Mouse (Mus musculus) forebrain, embryonic 13.5 days (tissue): ENCODE measurements around the gene Socs3. TPM values are rescaled to one million over a fixed set of nuclear protein-coding genes. Genes with fewer than 3 reads are reported as not detected.

Source experiments
- ATAC-seq: fragments of 200-750 bp; cut with Nextera tagmentation; 2 replicates; pipeline ENCODE4 v1.8.0; 2017
- H3K27ac ChIP-seq: fragments of 300-500 bp; sonication (generic); 2 replicates; pipeline ENCODE4 v1.5.1; 2015; ENCODE audit warnings: inconsistent platforms, mild to moderate bottlenecking, moderate library complexity
- H3K27me3 ChIP-seq: fragments of 300-500 bp; sonication (generic); 2 replicates; pipeline ENCODE4 v1.6.1; 2015; ENCODE audit warnings: mild to moderate bottlenecking, inconsistent platforms
- H3K36me3 ChIP-seq: fragments of 300-500 bp; sonication (generic); 2 replicates; pipeline ENCODE4 v1.6.1; 2015; ENCODE audit warnings: mild to moderate bottlenecking, inconsistent platforms; ENCODE audit not compliant: poor library complexity, severe bottlenecking
- H3K4me1 ChIP-seq: fragments of 300-500 bp; sonication (generic); 2 replicates; pipeline ENCODE4 v1.6.1; 2015; ENCODE audit warnings: inconsistent platforms
- H3K4me2 ChIP-seq: fragments of 300-500 bp; sonication (generic); 2 replicates; pipeline ENCODE4 v1.6.1; 2015; ENCODE audit warnings: inconsistent platforms, mild to moderate bottlenecking, moderate library complexity
- H3K4me3 ChIP-seq: fragments of 300-500 bp; sonication (generic); 2 replicates; pipeline ENCODE4 v1.5.1; 2015; ENCODE audit warnings: mild to moderate bottlenecking, inconsistent platforms
- H3K9ac ChIP-seq: fragments of 300-500 bp; sonication (generic); 2 replicates; pipeline ENCODE4 v1.6.1; 2015; ENCODE audit warnings: mild to moderate bottlenecking, inconsistent platforms
- H3K9me3 ChIP-seq: fragments of 300-500 bp; sonication (generic); replicated peaks from 2 replicates; pipeline ENCODE4 v1.6.1; 2016; ENCODE audit warnings: inconsistent platforms
- WGBS: fragments of 180-500 bp; shearing (Covaris S2); methylation state at CpG from one replicate; pipeline ENCODE4 v1.1.7; 2015; 5-methylcytosine and 5-hydroxymethylcytosine counted together
- polyA plus RNA-seq: library from polyadenylated mRNA; unstranded; fragments of >200 nt; fragmentation: Nextera tagmentation; extraction: Ambion mirVana; gene quantifications from 2 replicates; pipeline ENCODE4 v1.2.1, GENCODE M21; 2015

The Socs3 gene
- polyA plus RNA-seq, result 12.4 and 13.5 TPM in 2 replicates

- no peaks in the 10 kb centered on the region for H3K9me3 ChIP-seq
- ATAC-seq, result peak; percentile 46
- peak within 1 kb of the TSS; percentile 88 for H3K9ac ChIP-seq
- WGBS, result 13% methylated on average over 21 of the region's 21 CpGs
- H3K4me1 ChIP-seq, result peaks cover 57% of the 10 kb centered on the region
- H3K4me2 ChIP-seq, result peak within 1 kb of the TSS; percentile 99
- H3K4me3 ChIP-seq, result peak within 1 kb of the TSS; percentile 75
- no peaks in the 10 kb centered on the region for H3K36me3 ChIP-seq
- H3K27ac ChIP-seq, result peak within 1 kb of the TSS; percentile 95
- H3K27me3 ChIP-seq, result peaks cover 38% of the 10 kb centered on the region
Measured at GRCm38 (mm10) chr11:117969945-117970872, at the start of gene Socs3. Socs3 (minus strand) TSS chr11:117970047.

- no peaks in the 10 kb centered on the region for H3K9me3 ChIP-seq
- H3K4me3 ChIP-seq, result no peak overlapping the region
- WGBS, result 95% methylated on average over 4 of the region's 4 CpGs
- no peaks in the 10 kb centered on the region for H3K27me3 ChIP-seq
- H3K4me2 ChIP-seq, result no peak overlapping the region
- peaks cover 60% of the 10 kb centered on the region for H3K36me3 ChIP-seq
- H3K9ac ChIP-seq, result no peak overlapping the region
- ATAC-seq, result no peak
- no peaks in the 10 kb centered on the region for H3K4me1 ChIP-seq
- no peak overlapping the region for H3K27ac ChIP-seq
Measured at GRCm38 (mm10) chr11:118018328-118018727, 48.5 kb upstream of the Socs3 start.

- H3K4me2 ChIP-seq, result no peak overlapping the region
- H3K36me3 ChIP-seq, result peaks cover 49% of the 10 kb centered on the region
- no peak overlapping the region for H3K9ac ChIP-seq
- H3K9me3 ChIP-seq, result no peaks in the 10 kb centered on the region
- no peak for ATAC-seq
- WGBS, result 94% methylated on average over 8 of the region's 8 CpGs
- no peak overlapping the region for H3K4me3 ChIP-seq
- no peaks in the 10 kb centered on the region for H3K4me1 ChIP-seq
- no peak overlapping the region for H3K27ac ChIP-seq
- H3K27me3 ChIP-seq, result no peaks in the 10 kb centered on the region
Measured at GRCm38 (mm10) chr11:118015381-118016145, 45.7 kb upstream of the Socs3 start.

GRCm38 (mm10) chr11:118014391-118014995 is 44.6 kb upstream of the Socs3 start:
- Histone ChIP-seq H3K9ac (no peak overlapping the region), H3K36me3 (peaks cover 42% of the 10 kb centered on the region), H3K4me2 (no peak overlapping the region), H3K9me3 (no peaks in the 10 kb centered on the region), H3K27me3 (no peaks in the 10 kb centered on the region), H3K4me3 (no peak overlapping the region), H3K27ac (no peak overlapping the region), H3K4me1 (peaks cover 5% of the 10 kb centered on the region)
- 91% methylated on average over 12 of the region's 12 CpGs for WGBS
- ATAC-seq, result no peak

GRCm38 (mm10) chr11:118013339-118013738 is 43.5 kb upstream of the Socs3 start:
- Histone ChIP-seq H3K27ac (no peak overlapping the region), H3K4me2 (no peak overlapping the region), H3K4me3 (no peak overlapping the region), H3K4me1 (peaks cover 12% of the 10 kb centered on the region), H3K27me3 (no peaks in the 10 kb centered on the region), H3K36me3 (peaks cover 40% of the 10 kb centered on the region), H3K9ac (no peak overlapping the region), H3K9me3 (no peaks in the 10 kb centered on the region)
- no peak for ATAC-seq
- 69% methylated on average over 2 of the region's 2 CpGs for WGBS

GRCm38 (mm10) chr11:118012595-118012994 is 42.7 kb upstream of the Socs3 start:
- Histone ChIP-seq H3K9me3 (no peaks in the 10 kb centered on the region), H3K27ac (no peak overlapping the region), H3K36me3 (peaks cover 33% of the 10 kb centered on the region), H3K4me3 (no peak overlapping the region), H3K4me2 (no peak overlapping the region), H3K9ac (no peak overlapping the region), H3K27me3 (no peaks in the 10 kb centered on the region), H3K4me1 (peaks cover 18% of the 10 kb centered on the region)
- 100% methylated on average over 1 of the region's 1 CpGs for WGBS
- ATAC-seq, result no peak

- peaks cover 37% of the 10 kb centered on the region for H3K36me3 ChIP-seq
- no peak overlapping the region for H3K4me3 ChIP-seq
- peaks cover 21% of the 10 kb centered on the region for H3K4me1 ChIP-seq
- H3K27me3 ChIP-seq, result no peaks in the 10 kb centered on the region
- no peak for ATAC-seq
- H3K9me3 ChIP-seq, result no peaks in the 10 kb centered on the region
- H3K27ac ChIP-seq, result no peak overlapping the region
- H3K9ac ChIP-seq, result peak overlapping the region; percentile 34
- 53% methylated on average over 4 of the region's 4 CpGs for WGBS
- H3K4me2 ChIP-seq, result no peak overlapping the region
Measured at GRCm38 (mm10) chr11:118009865-118010571, 40.2 kb upstream of the Socs3 start.

GRCm38 (mm10) chr11:118008843-118009242 is 39.0 kb upstream of the Socs3 start:
- H3K4me1 ChIP-seq, result peaks cover 21% of the 10 kb centered on the region
- H3K27ac ChIP-seq, result no peak overlapping the region
- ATAC-seq, result no peak
- peaks cover 40% of the 10 kb centered on the region for H3K36me3 ChIP-seq
- no peak overlapping the region for H3K4me3 ChIP-seq
- no peak overlapping the region for H3K4me2 ChIP-seq
- no peaks in the 10 kb centered on the region for H3K9me3 ChIP-seq
- no peaks in the 10 kb centered on the region for H3K27me3 ChIP-seq
- WGBS, result 87% methylated on average over 8 of the region's 8 CpGs
- H3K9ac ChIP-seq, result no peak overlapping the region

- Histone ChIP-seq H3K9ac (no peak overlapping the region), H3K36me3 (peaks cover 46% of the 10 kb centered on the region), H3K4me1 (peaks cover 21% of the 10 kb centered on the region), H3K4me3 (no peak overlapping the region), H3K4me2 (no peak overlapping the region), H3K27me3 (no peaks in the 10 kb centered on the region), H3K9me3 (no peaks in the 10 kb centered on the region), H3K27ac (no peak overlapping the region)
- no peak for ATAC-seq
- 81% methylated on average over 5 of the region's 5 CpGs for WGBS
Measured at GRCm38 (mm10) chr11:118008144-118008805, 38.4 kb upstream of the Socs3 start.

GRCm38 (mm10) chr11:118007460-118008143 is 37.8 kb upstream of the Socs3 start:
- Histone ChIP-seq H3K4me3 (no peak overlapping the region), H3K4me2 (no peak overlapping the region), H3K9ac (no peak overlapping the region), H3K4me1 (peaks cover 21% of the 10 kb centered on the region), H3K36me3 (peaks cover 51% of the 10 kb centered on the region), H3K9me3 (no peaks in the 10 kb centered on the region), H3K27ac (no peak overlapping the region), H3K27me3 (no peaks in the 10 kb centered on the region)
- 80% methylated on average over 8 of the region's 8 CpGs for WGBS
- ATAC-seq, result no peak

GRCm38 (mm10) chr11:118004217-118004616 is 34.4 kb upstream of the Socs3 start:
- H3K9me3 ChIP-seq, result no peaks in the 10 kb centered on the region
- H3K4me1 ChIP-seq, result peaks cover 14% of the 10 kb centered on the region
- no peak overlapping the region for H3K4me2 ChIP-seq
- WGBS, result 92% methylated on average over 5 of the region's 5 CpGs
- no peak overlapping the region for H3K4me3 ChIP-seq
- ATAC-seq, result no peak
- no peak overlapping the region for H3K9ac ChIP-seq
- H3K36me3 ChIP-seq, result peaks cover 79% of the 10 kb centered on the region
- no peak overlapping the region for H3K27ac ChIP-seq
- H3K27me3 ChIP-seq, result no peaks in the 10 kb centered on the region
